Mouse (Mus musculus) embryo, embryonic 10 days (tissue): ENCODE data around the gene App.

Experiments used
- DNase-seq: peaks from one replicate; pipeline ENCODE4 v3.0.0-alpha.2; 2015; ENCODE audit warnings: low spot score

Gene App

GRCm38 (mm10) chr16:84973446-84974175 lies 200.0 kb downstream of the App start:
- no peak for DNase-seq

GRCm38 (mm10) chr16:84971535-84972330 lies 201.8 kb downstream of the App start:
- no peak for DNase-seq

GRCm38 (mm10) chr16:84969026-84969425 lies 204.5 kb downstream of the App start:
- no peak for DNase-seq

DNA sequence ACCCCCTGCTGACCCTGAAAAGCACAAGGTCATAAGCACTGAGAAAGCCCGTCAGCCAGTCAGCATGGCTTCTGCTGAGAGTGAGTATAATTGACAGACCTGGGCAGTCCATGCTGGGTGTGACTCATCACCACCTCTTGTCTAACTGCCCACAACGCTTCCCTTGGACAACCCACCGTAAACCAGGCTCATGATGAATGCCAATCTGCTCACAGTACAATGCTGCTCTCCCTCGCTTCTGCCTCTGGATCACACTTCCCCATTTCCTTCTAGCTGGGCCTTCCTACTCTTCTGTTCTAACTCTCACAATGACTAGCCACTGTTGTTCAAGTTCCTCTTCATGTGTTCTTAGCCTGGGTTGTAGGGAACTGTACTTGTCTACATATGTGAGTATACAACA lies 206.6 kb downstream of the App start:
- no peak for DNase-seq

DNA sequence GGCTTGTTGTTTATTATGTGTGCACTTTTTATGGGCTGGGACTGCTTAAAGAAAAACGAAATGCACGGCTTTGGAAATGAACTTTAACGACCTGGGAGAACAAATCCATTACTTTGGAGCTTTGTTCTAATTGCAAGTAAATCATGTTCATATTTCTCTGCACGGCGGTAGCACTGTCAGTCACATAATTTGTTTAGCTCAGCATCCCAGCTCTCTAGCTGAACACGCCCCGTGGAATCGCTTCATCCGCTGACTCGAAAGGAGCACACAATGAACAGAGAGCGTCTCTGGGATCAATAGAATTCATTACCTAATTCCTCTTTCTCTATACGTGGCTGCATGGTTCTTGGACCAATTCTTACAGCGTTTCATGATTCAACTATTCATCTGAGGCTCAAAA lies 207.5 kb downstream of the App start:
- DNase-seq = no peak

DNA sequence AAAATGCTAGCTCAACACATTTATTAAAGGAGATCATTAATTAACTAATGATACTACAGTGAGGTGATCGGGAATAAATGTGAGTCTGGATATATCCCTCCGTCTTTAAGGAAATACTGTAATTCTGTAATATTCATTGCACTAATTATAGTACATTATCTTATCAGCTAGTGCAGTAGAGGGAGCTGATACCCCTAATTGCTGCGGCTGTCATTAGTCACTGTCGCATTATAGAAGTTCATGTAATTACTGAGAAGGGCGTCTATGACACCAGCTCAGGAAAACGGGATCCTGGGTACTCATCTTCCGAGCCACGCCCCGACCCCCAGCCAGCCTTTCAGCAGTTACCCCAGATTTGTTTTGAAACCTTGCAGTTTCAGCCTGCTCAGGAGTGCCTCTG lies 209.6 kb downstream of the App start:
- no peak for DNase-seq

DNA sequence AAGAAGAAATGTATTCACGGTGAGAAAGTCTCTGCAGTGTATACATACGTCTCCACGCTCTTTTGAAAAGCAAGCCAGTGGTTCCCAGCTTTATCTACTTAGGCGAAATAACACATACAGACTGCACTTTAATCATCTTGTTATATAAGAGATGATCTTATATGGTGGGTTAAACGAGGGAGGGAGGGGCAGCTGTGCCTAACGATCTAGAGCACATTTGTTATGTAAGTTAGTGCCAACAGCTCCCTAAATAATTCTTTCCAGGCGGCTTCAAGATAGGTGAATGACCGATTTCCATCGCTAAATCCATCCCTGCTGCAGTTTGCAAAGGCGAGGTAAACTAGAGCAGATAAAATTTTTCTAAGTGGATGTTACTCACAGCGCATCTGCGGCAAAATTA lies 210.0 kb downstream of the App start:
- no peak for DNase-seq

DNA sequence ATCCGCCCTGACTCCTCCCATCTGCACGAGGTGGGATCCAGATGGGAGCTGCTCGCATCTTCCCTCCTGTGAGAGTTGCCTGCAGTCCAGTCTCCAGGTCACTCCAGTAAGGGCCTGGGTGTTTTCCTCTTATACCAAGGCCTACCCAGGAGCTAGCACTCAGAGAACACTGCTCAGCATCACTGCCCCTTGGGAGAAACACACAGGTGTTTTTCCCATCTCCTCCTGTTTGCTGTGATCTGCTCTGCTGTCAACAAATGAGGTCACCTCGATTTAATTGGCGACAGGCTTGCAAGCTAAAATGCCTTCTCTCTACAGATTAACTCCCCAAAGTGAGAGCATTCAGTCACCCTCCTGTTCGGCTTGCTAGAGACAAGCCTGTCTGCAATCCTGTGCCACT lies 216.3 kb downstream of the App start:
- DNase-seq = no peak

GRCm38 (mm10) chr16:84956690-84957089 lies 216.9 kb downstream of the App start:
- no peak for DNase-seq

GRCm38 (mm10) chr16:84955840-84956239 lies 217.7 kb downstream of the App start:
- DNase-seq = no peak

- peak; percentile 94 for DNase-seq
Observed at GRCm38 (mm10) chr16:84955204-84955839, 218.2 kb downstream of the App start.

- DNase-seq = no peak
Observed at GRCm38 (mm10) chr16:84931024-84931423, 242.5 kb downstream of the App start.

- no peak for DNase-seq
Observed at GRCm38 (mm10) chr16:84927827-84928226, 245.7 kb downstream of the App start.

DNA sequence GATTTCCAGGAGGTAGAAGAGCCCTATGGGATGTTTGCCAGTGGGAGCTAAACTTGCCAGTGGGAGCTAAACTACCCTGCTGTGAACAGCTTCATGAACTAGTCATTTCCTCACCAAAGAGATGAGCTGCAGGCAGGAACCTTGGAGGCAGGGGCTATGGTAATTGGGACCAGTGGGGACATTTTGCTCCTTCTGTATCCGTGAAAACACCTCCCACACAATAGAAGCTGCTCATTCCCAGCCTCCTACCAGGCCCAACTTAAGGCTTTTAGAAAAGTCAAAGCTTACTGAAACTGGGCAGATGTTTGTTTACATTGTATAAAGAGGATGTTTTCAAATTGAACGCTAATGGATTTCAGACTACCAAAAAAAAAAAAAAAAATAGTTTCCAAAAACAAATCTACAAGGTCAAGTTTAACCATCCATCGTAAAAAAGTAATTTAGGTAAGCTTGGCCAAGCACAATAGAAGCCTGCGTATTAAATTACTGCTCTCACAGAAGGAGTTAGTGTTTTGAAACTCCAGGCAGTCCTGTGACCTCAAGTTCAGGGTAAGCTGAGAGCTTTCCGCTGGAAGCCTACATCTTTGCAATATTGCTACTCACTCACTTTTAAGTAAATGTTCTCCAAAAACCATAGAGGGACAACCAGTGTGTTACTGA lies 253.8 kb downstream of the App start:
- no peak for DNase-seq

DNA sequence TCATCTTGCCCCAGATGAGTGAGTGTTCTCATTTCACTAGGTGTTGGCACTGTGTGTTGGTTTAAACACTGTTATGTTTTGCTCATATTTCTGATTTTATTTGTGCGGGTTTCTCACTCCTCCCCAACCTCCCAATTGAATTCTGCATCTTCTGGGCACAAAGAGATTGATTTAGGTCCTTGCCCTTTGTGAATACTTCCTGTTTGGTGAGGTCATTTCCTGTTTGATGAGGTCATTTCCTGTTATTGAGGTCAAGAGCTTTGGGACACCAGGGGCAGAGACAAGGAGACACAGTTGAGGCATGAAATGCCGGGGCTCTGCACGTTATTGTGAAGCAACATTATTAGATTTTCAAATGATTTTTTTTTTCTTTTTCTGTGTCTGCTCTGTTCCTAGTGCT lies 254.5 kb downstream of the App start:
- DNase-seq = peak; percentile 31

DNA sequence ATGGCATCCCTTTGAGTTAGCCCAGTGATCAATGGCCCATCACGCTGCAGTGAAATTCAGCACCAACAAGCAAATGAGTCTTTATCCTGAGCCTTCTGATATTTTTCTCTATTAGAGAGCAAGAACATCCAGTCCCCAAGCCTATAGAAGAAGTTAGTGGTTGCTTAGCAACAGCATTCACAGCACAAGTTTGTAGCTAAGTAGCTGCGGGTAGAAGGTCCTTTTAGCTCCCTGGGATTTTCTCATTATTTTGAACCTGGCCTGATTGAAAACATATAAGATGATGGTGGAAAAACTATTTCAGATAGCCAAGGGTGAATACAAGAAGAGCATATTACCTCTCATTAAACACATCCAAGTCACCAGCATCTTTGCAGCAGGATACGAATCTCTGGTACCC lies 256.8 kb downstream of the App start:
- DNase-seq = peak; percentile 30

DNA sequence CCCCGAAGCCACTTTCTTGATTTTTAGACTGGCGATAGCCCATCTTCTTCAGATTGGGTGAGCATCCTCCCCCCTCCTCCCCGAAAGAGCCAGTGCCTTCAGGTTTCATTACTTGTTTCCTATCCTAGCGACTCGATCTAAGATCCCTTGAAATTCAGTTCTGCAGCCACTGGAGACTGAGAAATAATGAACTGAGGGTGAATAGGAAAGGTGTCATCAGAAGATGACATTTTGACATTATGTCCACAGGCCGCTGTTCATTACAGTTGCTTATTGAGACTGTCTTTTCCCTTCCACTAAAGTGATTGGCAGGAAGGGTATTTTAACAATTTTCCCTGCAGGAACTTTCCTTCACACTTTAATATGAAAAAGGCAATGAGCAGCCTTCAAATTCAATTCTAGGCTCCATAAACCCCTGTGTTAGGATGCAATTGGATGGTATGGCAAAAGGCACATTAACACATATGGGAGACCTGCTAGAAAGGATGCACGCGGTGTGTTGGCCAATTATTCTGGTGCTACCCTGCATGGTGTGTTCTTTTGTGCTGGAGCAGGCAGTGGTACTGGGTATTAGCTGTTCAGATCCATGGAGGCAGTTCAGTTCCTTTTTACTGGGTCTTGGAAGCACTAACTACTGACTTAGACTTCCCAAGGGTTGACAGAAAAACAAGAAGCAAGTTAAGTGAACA lies 261.9 kb downstream of the App start:
- DNase-seq = no peak

- DNase-seq = no peak
Observed at GRCm38 (mm10) chr16:84902995-84903394, 270.6 kb downstream of the App start.
